Mouse (Mus musculus): ENCODE data around the gene Cit. TPM values are rescaled to one million over a fixed set of nuclear protein-coding genes. Genes with fewer than 3 reads are reported as not detected.

Gene Cit
- polyA plus RNA-seq, 1 experiment = 8.5 TPM

DNA sequence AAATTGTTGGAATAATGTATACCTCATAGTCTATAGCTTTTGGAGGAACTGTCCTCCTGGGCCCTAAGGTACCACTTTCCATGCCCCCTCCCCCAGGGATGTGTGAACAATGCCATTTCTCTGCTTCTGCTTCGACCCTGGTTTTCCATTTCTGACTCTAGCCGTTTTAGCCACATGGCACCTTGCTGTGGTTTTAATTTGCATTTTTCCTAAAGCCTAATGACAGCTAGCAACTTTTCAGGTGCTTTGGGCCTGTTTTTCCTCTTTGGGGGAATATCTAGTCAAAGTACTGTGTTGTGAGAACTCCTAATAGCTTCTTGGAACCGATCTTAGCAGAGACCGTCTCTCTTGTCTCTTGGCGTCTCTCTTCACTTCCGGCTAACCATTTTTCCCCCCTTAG lies 139.3 kb downstream of the Cit start:
- Histone ChIP-seq H3K36me3 (ENCODE audit: control insufficient read depth, insufficient read depth) (no peaks in the 10 kb centered on the region), H3K4me2 (ENCODE audit: low read depth) (no peak overlapping the region), H3ac (ENCODE audit: control insufficient read depth, insufficient read length) (no peak overlapping the region), H3K27me3 (ENCODE audit: control insufficient read depth, insufficient read depth, insufficient read length) (no peaks in the 10 kb centered on the region), H3K4me3 (no peak overlapping the region), H3K79me2 (ENCODE audit: control insufficient read depth, insufficient read depth) (no peaks in the 10 kb centered on the region)
- TF ChIP-seq E2F4 (IDR thresholded peaks at IDR 0.05; ENCODE audit: insufficient read depth) = no peak
- no peak for TF ChIP-seq MYOG (IDR thresholded peaks at IDR 0.05; ENCODE audit: control insufficient read depth in 1 of 3, insufficient read depth in 1 of 3, insufficient read length in 2 of 3, low read depth in 2 of 3)
- no peak for TF ChIP-seq POLR2AphosphoS2 (IDR thresholded peaks at IDR 0.05; ENCODE audit: insufficient read length, low read depth)
- no peak for TF ChIP-seq USF1 (IDR thresholded peaks at IDR 0.05; ENCODE audit: low read depth)
- TF ChIP-seq TCF3 (IDR thresholded peaks at IDR 0.05; ENCODE audit: insufficient read length, low read depth) = no peak
- no peak for TF ChIP-seq MAX (IDR thresholded peaks at IDR 0.05; ENCODE audit: low read depth)
- no peak for TF ChIP-seq POLR2A (IDR thresholded peaks at IDR 0.05; ENCODE audit: insufficient read length, low read depth)
- no peak for TF ChIP-seq REST (IDR thresholded peaks at IDR 0.05; ENCODE audit: insufficient read depth, insufficient read length)
- no peak for TF ChIP-seq CEBPB (IDR thresholded peaks at IDR 0.05; ENCODE audit: insufficient read depth, poor library complexity, severe bottlenecking)
- no peak for TF ChIP-seq SRF (IDR thresholded peaks at IDR 0.05; ENCODE audit: control insufficient read depth, insufficient read length, low read depth)
- TF ChIP-seq TCF12 (IDR thresholded peaks at IDR 0.05; ENCODE audit: insufficient read depth, poor library complexity, severe bottlenecking) = no peak

DNA sequence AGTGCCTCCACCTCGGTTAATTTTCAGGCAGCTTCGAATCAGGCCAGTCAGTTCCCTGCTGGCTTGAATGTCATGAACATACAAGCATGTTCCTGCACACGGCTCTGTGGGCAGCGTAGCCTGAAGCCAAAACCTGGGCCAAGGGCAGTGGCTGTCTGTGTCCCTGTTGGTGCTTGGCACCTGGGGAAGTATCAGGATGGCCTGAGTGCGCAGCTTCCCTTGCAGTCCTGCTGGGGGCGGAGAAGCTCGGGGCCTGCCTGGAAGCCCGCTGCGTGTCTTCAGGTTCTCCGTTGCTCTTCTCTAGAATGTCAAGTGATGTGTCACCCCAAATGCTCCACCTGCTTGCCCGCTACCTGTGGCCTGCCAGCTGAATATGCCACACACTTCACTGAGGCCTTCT lies 140.0 kb downstream of the Cit start:
- H3ac ChIP-seq (ENCODE audit: control insufficient read depth, insufficient read length) = no peak overlapping the region
- no peak overlapping the region for H3K4me3 ChIP-seq
- H3K4me2 ChIP-seq (ENCODE audit: low read depth) = no peak overlapping the region
- H3K36me3 ChIP-seq (ENCODE audit: control insufficient read depth, insufficient read depth) = no peaks in the 10 kb centered on the region
- H3K27me3 ChIP-seq (ENCODE audit: control insufficient read depth, insufficient read depth, insufficient read length) = no peaks in the 10 kb centered on the region
- TF ChIP-seq SRF (IDR thresholded peaks at IDR 0.05; ENCODE audit: control insufficient read depth, insufficient read length, low read depth) (no peak), CEBPB (IDR thresholded peaks at IDR 0.05; ENCODE audit: insufficient read depth, poor library complexity, severe bottlenecking) (no peak), MYOD1 (IDR thresholded peaks at IDR 0.05; ENCODE audit: control insufficient read depth in 1 of 3, insufficient read length in 2 of 3, low read depth in 2 of 3) (no peak), E2F4 (IDR thresholded peaks at IDR 0.05; ENCODE audit: insufficient read depth) (no peak)
- H3K79me2 ChIP-seq (ENCODE audit: control insufficient read depth, insufficient read depth) = no peaks in the 10 kb centered on the region

DNA sequence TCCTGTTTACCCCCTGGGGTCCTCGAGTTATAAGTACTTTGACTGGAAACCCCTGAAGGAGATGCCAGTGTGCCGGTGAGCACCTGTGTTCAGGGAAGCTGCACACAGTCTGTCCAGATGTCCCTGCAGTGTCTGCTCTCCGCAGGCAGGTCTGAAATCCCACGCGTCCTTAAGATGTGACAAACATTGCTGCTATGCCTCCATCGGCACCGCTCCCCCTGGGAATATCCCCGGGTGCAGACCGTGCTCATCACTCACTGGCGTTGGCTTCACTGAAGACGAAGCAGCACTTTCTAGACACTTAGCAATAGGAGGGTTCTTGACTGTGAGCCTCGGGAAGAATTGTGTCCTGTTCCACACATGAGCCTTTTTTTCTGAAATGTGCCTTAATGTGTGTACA lies 142.2 kb downstream of the Cit start:
- Histone ChIP-seq H3K4me2 (ENCODE audit: low read depth) (no peak overlapping the region), H3K36me3 (ENCODE audit: control insufficient read depth, insufficient read depth) (peaks cover 4% of the 10 kb centered on the region), H3K79me2 (ENCODE audit: control insufficient read depth, insufficient read depth) (no peaks in the 10 kb centered on the region), H3K27me3 (ENCODE audit: control insufficient read depth, insufficient read depth, insufficient read length) (no peaks in the 10 kb centered on the region), H3K4me3 (no peak overlapping the region), H3ac (ENCODE audit: control insufficient read depth, insufficient read length) (no peak overlapping the region)
- TF ChIP-seq CEBPB (IDR thresholded peaks at IDR 0.05; ENCODE audit: insufficient read depth, poor library complexity, severe bottlenecking) (no peak), REST (IDR thresholded peaks at IDR 0.05; ENCODE audit: insufficient read depth, insufficient read length) (no peak), POLR2AphosphoS2 (IDR thresholded peaks at IDR 0.05; ENCODE audit: insufficient read length, low read depth) (no peak), MYOD1 (IDR thresholded peaks at IDR 0.05; ENCODE audit: control insufficient read depth in 1 of 3, insufficient read length in 2 of 3, low read depth in 2 of 3) (no peak), E2F4 (IDR thresholded peaks at IDR 0.05; ENCODE audit: insufficient read depth) (no peak), TCF3 (IDR thresholded peaks at IDR 0.05; ENCODE audit: insufficient read length, low read depth) (no peak), SRF (IDR thresholded peaks at IDR 0.05; ENCODE audit: control insufficient read depth, insufficient read length, low read depth) (no peak), USF1 (IDR thresholded peaks at IDR 0.05; ENCODE audit: low read depth) (no peak), POLR2A (IDR thresholded peaks at IDR 0.05; ENCODE audit: insufficient read length, low read depth) (no peak), MYOG (IDR thresholded peaks at IDR 0.05; ENCODE audit: control insufficient read depth in 1 of 3, insufficient read depth in 1 of 3, insufficient read length in 2 of 3, low read depth in 2 of 3) (no peak), MAX (IDR thresholded peaks at IDR 0.05; ENCODE audit: low read depth) (no peak), TCF12 (IDR thresholded peaks at IDR 0.05; ENCODE audit: insufficient read depth, poor library complexity, severe bottlenecking) (no peak)

DNA sequence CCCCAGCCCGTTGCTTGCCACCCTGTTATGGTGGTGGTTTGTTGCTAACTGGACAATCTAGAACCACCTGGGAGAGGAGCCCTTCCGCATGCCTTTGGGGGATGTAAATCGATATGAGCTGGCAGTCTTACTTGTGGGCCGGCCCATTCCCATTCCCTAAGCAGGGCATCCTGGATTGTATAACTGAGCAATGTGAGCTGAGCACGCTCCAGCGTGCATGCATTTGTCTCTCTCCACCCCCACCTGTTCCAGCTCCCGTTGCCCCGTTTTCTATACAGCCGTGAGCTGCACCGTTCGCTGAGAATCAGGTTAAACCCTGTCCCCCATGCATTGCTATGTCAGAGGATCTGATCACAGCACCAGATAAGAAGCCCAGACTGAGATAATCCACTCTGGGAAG lies 146.6 kb downstream of the Cit start:
- Histone ChIP-seq H3K4me2 (ENCODE audit: low read depth) (no peak overlapping the region), H3ac (ENCODE audit: control insufficient read depth, insufficient read length) (no peak overlapping the region), H3K27me3 (ENCODE audit: control insufficient read depth, insufficient read depth, insufficient read length) (no peaks in the 10 kb centered on the region), H3K36me3 (ENCODE audit: control insufficient read depth, insufficient read depth) (peaks cover 16% of the 10 kb centered on the region), H3K79me2 (ENCODE audit: control insufficient read depth, insufficient read depth) (no peaks in the 10 kb centered on the region), H3K4me3 (no peak overlapping the region)
- no peak for TF ChIP-seq USF1 (IDR thresholded peaks at IDR 0.05; ENCODE audit: low read depth)
- TF ChIP-seq MAX (IDR thresholded peaks at IDR 0.05; ENCODE audit: low read depth) = no peak
- no peak for TF ChIP-seq POLR2AphosphoS2 (IDR thresholded peaks at IDR 0.05; ENCODE audit: insufficient read length, low read depth)
- TF ChIP-seq E2F4 (IDR thresholded peaks at IDR 0.05; ENCODE audit: insufficient read depth) = no peak
- no peak for TF ChIP-seq CEBPB (IDR thresholded peaks at IDR 0.05; ENCODE audit: insufficient read depth, poor library complexity, severe bottlenecking)
- TF ChIP-seq TCF3 (IDR thresholded peaks at IDR 0.05; ENCODE audit: insufficient read length, low read depth) = no peak

DNA sequence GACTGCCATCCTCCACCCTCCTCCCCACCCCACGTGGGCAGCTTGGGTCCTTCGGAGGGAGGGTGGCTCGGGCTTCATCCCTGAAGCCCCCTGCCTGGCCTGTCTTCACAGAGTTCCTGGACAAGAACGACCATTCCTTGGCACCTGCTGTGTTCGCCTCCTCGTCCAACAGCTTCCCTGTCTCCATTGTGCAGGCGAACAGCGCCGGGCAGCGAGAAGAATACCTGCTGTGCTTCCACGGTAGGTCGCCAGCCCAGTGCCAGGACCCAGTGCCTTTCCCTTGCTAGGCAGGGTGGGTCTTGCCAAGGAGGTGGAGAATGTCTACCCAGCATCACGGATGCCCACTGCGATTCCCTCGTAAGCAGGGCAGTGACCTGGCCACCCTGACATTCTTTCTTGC lies 149.0 kb downstream of the Cit start:
- TF ChIP-seq USF1 (IDR thresholded peaks at IDR 0.05; ENCODE audit: low read depth) (no peak), MAX (IDR thresholded peaks at IDR 0.05; ENCODE audit: low read depth) (no peak), SRF (IDR thresholded peaks at IDR 0.05; ENCODE audit: control insufficient read depth, insufficient read length, low read depth) (no peak), POLR2AphosphoS2 (IDR thresholded peaks at IDR 0.05; ENCODE audit: insufficient read length, low read depth) (no peak), MYOG (IDR thresholded peaks at IDR 0.05; ENCODE audit: control insufficient read depth in 1 of 3, insufficient read depth in 1 of 3, insufficient read length in 2 of 3, low read depth in 2 of 3) (no peak), E2F4 (IDR thresholded peaks at IDR 0.05; ENCODE audit: insufficient read depth) (no peak), CEBPB (IDR thresholded peaks at IDR 0.05; ENCODE audit: insufficient read depth, poor library complexity, severe bottlenecking) (no peak), REST (IDR thresholded peaks at IDR 0.05; ENCODE audit: insufficient read depth, insufficient read length) (no peak), TCF12 (IDR thresholded peaks at IDR 0.05; ENCODE audit: insufficient read depth, poor library complexity, severe bottlenecking) (no peak), MYOD1 (IDR thresholded peaks at IDR 0.05; ENCODE audit: control insufficient read depth in 1 of 3, insufficient read length in 2 of 3, low read depth in 2 of 3) (no peak), POLR2A (IDR thresholded peaks at IDR 0.05; ENCODE audit: insufficient read length, low read depth) (no peak), TCF3 (IDR thresholded peaks at IDR 0.05; ENCODE audit: insufficient read length, low read depth) (no peak)
- Histone ChIP-seq H3K4me3 (no peak overlapping the region), H3K36me3 (ENCODE audit: control insufficient read depth, insufficient read depth) (peaks cover 19% of the 10 kb centered on the region), H3K4me2 (ENCODE audit: low read depth) (no peak overlapping the region), H3K27me3 (ENCODE audit: control insufficient read depth, insufficient read depth, insufficient read length) (no peaks in the 10 kb centered on the region), H3K79me2 (ENCODE audit: control insufficient read depth, insufficient read depth) (no peaks in the 10 kb centered on the region), H3ac (ENCODE audit: control insufficient read depth, insufficient read length) (no peak overlapping the region)

All from myocyte (in vitro differentiated cells).